14 mouse cellular contexts compared by ENCODE assay signal in the genomic region with DNA sequence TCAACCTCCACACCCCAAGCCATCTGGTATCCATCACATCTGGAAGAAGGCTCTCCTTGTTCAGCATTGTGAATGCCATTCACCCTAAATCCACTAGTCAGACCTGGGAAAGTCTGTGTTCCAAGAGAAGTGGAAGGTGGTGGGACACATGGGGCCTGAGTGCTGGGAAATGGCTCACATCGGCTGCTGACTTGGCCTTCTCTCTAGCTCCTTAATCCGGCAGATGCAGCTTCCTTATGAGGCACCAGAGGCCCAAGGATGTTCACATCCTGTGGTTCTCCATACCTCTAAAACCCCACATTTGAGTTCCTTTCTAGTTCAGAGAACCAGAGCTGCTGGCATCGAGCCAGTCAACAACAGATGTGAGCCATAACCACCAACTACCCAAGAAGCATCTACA.
DNase-seq lines count a peak whose midpoint lies in the region; ATAC-seq and TF ChIP-seq lines count a peak whose summit lies in the region.
"Had no signal": no experiment of that assay in that cellular context is flagged by ENCODE, and none has a peak within 500 bp of the region (broad histone marks: within the 10 kb centered on the region; RNA-seq: fewer than 3 reads in every experiment).

No protein-coding gene starts in this region.

- 82% methylated on average over 3 of the region's 3 CpGs for WGBS in midbrain, postnatal 0 days
- WGBS in midbrain, embryonic 13.5 days: 89% methylated on average over 3 of the region's 3 CpGs
- 81% methylated on average over 3 of the region's 3 CpGs for WGBS in kidney, embryonic 15.5 days

- intact Hi-C loops in heart, postnatal 36 days (cut with DNase I): no loop called here

- no peaks in the 10 kb centered on the region for H3K36me3 ChIP-seq in midbrain, postnatal 0 days (ENCODE audit: insufficient read depth, low read length)
- H3K36me3 ChIP-seq in midbrain, embryonic 13.5 days: no peaks in the 10 kb centered on the region
- H3K36me3 ChIP-seq in kidney, embryonic 15.5 days: no peaks in the 10 kb centered on the region
- H3K36me3 ChIP-seq: embryonic facial prominence, embryonic 13.5 days; forebrain, embryonic 15.5 days had no signal

- no peak overlapping the region for H3K4me3 ChIP-seq in midbrain, postnatal 0 days (ENCODE audit: low read depth, low read length)
- H3K4me3 ChIP-seq in midbrain, embryonic 13.5 days (replicated peaks): no peak overlapping the region
- H3K4me3 ChIP-seq in kidney, embryonic 15.5 days (replicated peaks): no peak overlapping the region
- H3K4me3 ChIP-seq: embryonic facial prominence, embryonic 13.5 days; forebrain, embryonic 15.5 days had no signal

- no peak for ATAC-seq in midbrain, postnatal 0 days (ENCODE audit: low FRiP score)
- ATAC-seq in midbrain, embryonic 13.5 days: no peak
- ATAC-seq in hematopoietic stem cell, adult 5-6 weeks (replicated peaks in 1 of 2; ENCODE audit: insufficient read depth in 1 of 2, low FRiP score in 2 of 2, low TSS enrichment in 1 of 2, low read depth in 1 of 2, poor library complexity in 2 of 2, severe bottlenecking in 2 of 2): peak; percentile 65 to 69
- ATAC-seq in kidney, embryonic 15.5 days (replicated peaks; ENCODE audit: low FRiP score): no peak
- ATAC-seq: forebrain, embryonic 15.5 days; intestine, postnatal 0 days had no signal

- no peak for TF ChIP-seq CTCF in midbrain, postnatal 0 days (IDR thresholded peaks at IDR 0.05)

- no peak overlapping the region for H3K9ac ChIP-seq in midbrain, postnatal 0 days (replicated peaks; ENCODE audit: low read length, poor library complexity, severe bottlenecking)
- H3K9ac ChIP-seq in midbrain, embryonic 13.5 days (replicated peaks): no peak overlapping the region
- H3K9ac ChIP-seq in kidney, embryonic 15.5 days: no peak overlapping the region
- H3K9ac ChIP-seq: embryonic facial prominence, embryonic 13.5 days; forebrain, embryonic 15.5 days had no signal

- H3K9me3 ChIP-seq in midbrain, postnatal 0 days (ENCODE audit: low read length): no peaks in the 10 kb centered on the region
- H3K9me3 ChIP-seq in midbrain, embryonic 13.5 days: no peaks in the 10 kb centered on the region
- no peaks in the 10 kb centered on the region for H3K9me3 ChIP-seq in kidney, embryonic 15.5 days (replicated peaks)
- H3K9me3 ChIP-seq: embryonic facial prominence, embryonic 13.5 days; forebrain, embryonic 15.5 days had no signal

- no peak overlapping the region for H3K27ac ChIP-seq in midbrain, postnatal 0 days (ENCODE audit: low read depth, low read length)
- no peak overlapping the region for H3K27ac ChIP-seq in midbrain, embryonic 13.5 days
- no peak overlapping the region for H3K27ac ChIP-seq in kidney, embryonic 15.5 days
- H3K27ac ChIP-seq: embryonic facial prominence, embryonic 13.5 days; forebrain, embryonic 15.5 days had no signal

- H3K4me1 ChIP-seq in midbrain, postnatal 0 days (ENCODE audit: insufficient read depth, low read length): 0 out of 2 replicates have a peak, but pooled peaks cover 6% of the 10 kb centered on the region
- peaks cover 16% of the 10 kb centered on the region for H3K4me1 ChIP-seq in midbrain, embryonic 13.5 days (replicated peaks)
- H3K4me1 ChIP-seq in kidney, embryonic 15.5 days: peaks cover 22% of the 10 kb centered on the region

- H3K27me3 ChIP-seq in midbrain, postnatal 0 days (ENCODE audit: insufficient read depth, low read length): no peaks in the 10 kb centered on the region
- H3K27me3 ChIP-seq in midbrain, embryonic 13.5 days: no peaks in the 10 kb centered on the region
- H3K27me3 ChIP-seq in kidney, embryonic 15.5 days: no peaks in the 10 kb centered on the region
- H3K27me3 ChIP-seq: CH12.LX; embryonic facial prominence, embryonic 13.5 days; forebrain, embryonic 15.5 days had no signal

- no peak overlapping the region for H3K4me2 ChIP-seq in midbrain, postnatal 0 days (ENCODE audit: low read depth, low read length, poor library complexity, severe bottlenecking)
- H3K4me2 ChIP-seq in midbrain, embryonic 13.5 days (replicated peaks): no peak overlapping the region
- no peak overlapping the region for H3K4me2 ChIP-seq in kidney, embryonic 15.5 days
- H3K4me2 ChIP-seq: embryonic facial prominence, embryonic 13.5 days; forebrain, embryonic 15.5 days had no signal

- DNase-seq in heart, adult 11 months: peak; percentile 89
- no peak for DNase-seq in heart, postnatal 36 days
- DNase-seq in midbrain, postnatal 0 days (ENCODE audit: low spot score): peak; percentile 37
- DNase-seq in thymus, postnatal 14 days: peak; percentile 53
- DNase-seq in kidney, adult 18-20 months: no peak
- DNase-seq: adrenal gland, postnatal 25 days; cerebellum, adult 2 months had no signal

Comparison
In these comparisons a context has a peak if more than half of its experiments do, and no peak if none do; other contexts are left out.
1. DNase-seq: peak in heart, adult 11 months (single experiment), midbrain, postnatal 0 days (single experiment) and thymus, postnatal 14 days (single experiment); none in heart, postnatal 36 days (0 of 2) and kidney, adult 18-20 months (single experiment).
2. ATAC-seq: peak in hematopoietic stem cell, adult 5-6 weeks (2 of 2); none in midbrain, postnatal 0 days (single experiment), midbrain, embryonic 13.5 days (single experiment) and kidney, embryonic 15.5 days (single experiment).